In the genomic region with DNA sequence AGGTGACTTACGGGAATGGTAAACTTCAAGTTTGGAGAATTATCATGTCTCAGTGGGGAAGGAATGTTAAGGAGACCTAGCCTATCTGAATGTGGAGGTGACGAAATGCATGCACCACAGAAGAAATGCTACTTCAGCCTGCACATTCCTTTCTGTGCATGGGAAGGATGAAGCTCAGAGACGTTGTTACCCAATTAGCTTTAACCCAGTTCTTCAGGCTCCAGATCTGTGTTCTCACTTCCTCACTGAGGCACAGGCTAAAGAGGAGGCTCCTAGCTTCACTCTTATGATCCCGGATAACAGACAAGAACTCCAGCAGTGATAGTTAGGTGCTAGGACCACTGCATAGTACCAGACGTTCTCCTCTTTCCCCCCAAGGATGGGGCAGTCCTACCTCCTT, we compare ENCODE assay signal across 25 mouse cellular contexts. TPM values are rescaled to one million over a fixed set of nuclear protein-coding genes. Genes with fewer than 3 reads are reported as not detected.
DNase-seq lines count a peak whose midpoint lies in the region; ATAC-seq lines count a peak whose summit lies in the region.
"Had no signal": no experiment of that assay in that cellular context is flagged by ENCODE, and none has a peak within 500 bp of the region (broad histone marks: within the 10 kb centered on the region; RNA-seq: fewer than 3 reads in every experiment).

No protein-coding gene starts in this region.

- H3K36me3 ChIP-seq in heart, embryonic 13.5 days, result no peaks in the 10 kb centered on the region
- no peaks in the 10 kb centered on the region for H3K36me3 ChIP-seq in limb, embryonic 10.5 days
- H3K36me3 ChIP-seq: embryonic facial prominence, embryonic 13.5 days; embryonic facial prominence, embryonic 15.5 days; forebrain, embryonic 10.5 days; forebrain, embryonic 12.5 days had no signal

- no peak overlapping the region for H3K9ac ChIP-seq in heart, embryonic 13.5 days
- H3K9ac ChIP-seq: embryonic facial prominence, embryonic 13.5 days; embryonic facial prominence, embryonic 15.5 days; forebrain, embryonic 12.5 days had no signal

- peaks cover 33% of the 10 kb centered on the region for H3K4me1 ChIP-seq in heart, embryonic 13.5 days
- H3K4me1 ChIP-seq in limb, embryonic 10.5 days, result no peaks in the 10 kb centered on the region
- H3K4me1 ChIP-seq: embryonic facial prominence, embryonic 13.5 days; forebrain, embryonic 10.5 days; forebrain, embryonic 12.5 days had no signal

- DNase-seq in heart, postnatal 14 days, result no peak
- DNase-seq in left cerebral cortex, adult 18-20 months (ENCODE audit: low spot score in 2 of 2), result no peak
- no peak for DNase-seq in limb, embryonic 10.5 days (ENCODE audit: low spot score)
- DNase-seq: adrenal gland, adult 2 months; adrenal gland, postnatal 10 days; adrenal gland, postnatal 25 days; cerebellum, adult 11 months; cerebellum, adult 18-20 months; cerebellum, adult 8-10 months; cerebellum, adult 9-11 months; cerebellum, postnatal 14 days; cerebellum, postnatal 36 days; embryo, embryonic 11 days had no signal

- 0 out of 2 replicates have a peak overlapping the region, but pooled peaks have one; percentile 39 for H3K27ac ChIP-seq in heart, embryonic 13.5 days (replicated peaks)
- H3K27ac ChIP-seq in limb, embryonic 10.5 days, result no peak overlapping the region
- H3K27ac ChIP-seq: embryonic facial prominence, embryonic 13.5 days; embryonic facial prominence, embryonic 15.5 days; forebrain, embryonic 10.5 days; forebrain, embryonic 12.5 days had no signal

- ATAC-seq in heart, embryonic 13.5 days (ENCODE audit: extremely low read depth, insufficient number of reproducible peaks, low FRiP score, low TSS enrichment), result no peak
- peak; percentile 79 for ATAC-seq in megakaryocyte, adult 5-6 weeks (ENCODE audit: poor library complexity, severe bottlenecking)
- ATAC-seq: forebrain, embryonic 14.5 days; forebrain, embryonic 16.5 days had no signal

- intact Hi-C loops in heart, postnatal 14 days (cut with DNase I), result no loop called here

- no peaks in the 10 kb centered on the region for H3K9me3 ChIP-seq in heart, embryonic 13.5 days
- no peaks in the 10 kb centered on the region for H3K9me3 ChIP-seq in limb, embryonic 10.5 days (replicated peaks)
- H3K9me3 ChIP-seq: embryonic facial prominence, embryonic 13.5 days; embryonic facial prominence, embryonic 15.5 days; forebrain, embryonic 10.5 days; forebrain, embryonic 12.5 days had no signal

- H3K4me2 ChIP-seq in heart, embryonic 13.5 days, result no peak overlapping the region
- H3K4me2 ChIP-seq: embryonic facial prominence, embryonic 13.5 days; embryonic facial prominence, embryonic 15.5 days; forebrain, embryonic 12.5 days had no signal

- 45% methylated on average over 5 of the region's 5 CpGs for WGBS in heart, embryonic 13.5 days
- 83% methylated on average over 5 of the region's 5 CpGs for WGBS in limb, embryonic 10.5 days

- no peak overlapping the region for H3K4me3 ChIP-seq in heart, embryonic 13.5 days
- no peak overlapping the region for H3K4me3 ChIP-seq in limb, embryonic 10.5 days
- H3K4me3 ChIP-seq: embryonic facial prominence, embryonic 13.5 days; embryonic facial prominence, embryonic 15.5 days; erythroblast, embryonic 14.5 days; forebrain, embryonic 10.5 days; forebrain, embryonic 12.5 days had no signal

- H3K27me3 ChIP-seq in heart, embryonic 13.5 days (replicated peaks), result no peaks in the 10 kb centered on the region
- H3K27me3 ChIP-seq in limb, embryonic 10.5 days (ENCODE audit: low read depth, poor library complexity, severe bottlenecking), result no peaks in the 10 kb centered on the region
- H3K27me3 ChIP-seq: embryonic facial prominence, embryonic 13.5 days; embryonic facial prominence, embryonic 15.5 days; forebrain, embryonic 12.5 days had no signal

RNA-seq across cellular contexts. Expression of a gene that starts 21.7 kb away (rescaled TPM):
- 31.0 and 36.8 TPM in 2 replicates for polyA plus RNA-seq in heart, embryonic 13.5 days (2015; fragmentation: Nextera tagmentation; extraction: Ambion mirVana)
- 1 to 10 TPM; 4.8 to 5.5 TPM for total RNA-seq in heart, postnatal 14 days (2021)
- not detected in 2 replicates for total RNA-seq in megakaryocyte, adult 5-6 weeks (2015)
- not detected in 2 replicates for total RNA-seq in megakaryocyte, adult 5-6 weeks (2017)
- 1 to 10 TPM; 4.6 to 9.1 TPM for total RNA-seq in left cerebral cortex, adult 18-20 months (2021)
- 1.2 TPM in 2 replicates for polyA plus RNA-seq in limb, embryonic 10.5 days (2016; fragmentation: Nextera tagmentation; extraction: Ambion mirVana)
- total RNA-seq: common myeloid progenitor, adult 5-6 weeks; MEL had no signal
- polyA plus RNA-seq: C2C12; erythroblast, embryonic 14.5 days had no signal

RNA-seq across cellular contexts. Expression of a gene that starts 28.2 kb away (rescaled TPM):
- polyA plus RNA-seq in heart, embryonic 13.5 days (2015; fragmentation: Nextera tagmentation; extraction: Ambion mirVana), result 2.3 and 3.0 TPM in 2 replicates
- 1 to 10 TPM; 8.3 to 9.3 TPM for total RNA-seq in heart, postnatal 14 days (2021)
- 2.3 and 4.1 TPM in 2 replicates for total RNA-seq in megakaryocyte, adult 5-6 weeks (2015)
- 3.3 TPM in 2 replicates for total RNA-seq in megakaryocyte, adult 5-6 weeks (2017)
- 10 to 100 TPM; 27.2 TPM for total RNA-seq in left cerebral cortex, adult 18-20 months (2021)
- 3.4 and 3.7 TPM in 2 replicates for polyA plus RNA-seq in limb, embryonic 10.5 days (2016; fragmentation: Nextera tagmentation; extraction: Ambion mirVana)

Comparison
In these comparisons a context has a peak if more than half of its experiments do, and no peak if none do; other contexts are left out.
1. RNA of a gene that starts 21.7 kb away (total RNA-seq): 4.6 to 9.1 TPM in left cerebral cortex, adult 18-20 months and 4.8 to 5.5 TPM in heart, postnatal 14 days; not detected in megakaryocyte, adult 5-6 weeks; every median in the first group is over 4 times any median in the second.